ENCODE assay signal across 14 mouse cellular contexts in the genomic region with DNA sequence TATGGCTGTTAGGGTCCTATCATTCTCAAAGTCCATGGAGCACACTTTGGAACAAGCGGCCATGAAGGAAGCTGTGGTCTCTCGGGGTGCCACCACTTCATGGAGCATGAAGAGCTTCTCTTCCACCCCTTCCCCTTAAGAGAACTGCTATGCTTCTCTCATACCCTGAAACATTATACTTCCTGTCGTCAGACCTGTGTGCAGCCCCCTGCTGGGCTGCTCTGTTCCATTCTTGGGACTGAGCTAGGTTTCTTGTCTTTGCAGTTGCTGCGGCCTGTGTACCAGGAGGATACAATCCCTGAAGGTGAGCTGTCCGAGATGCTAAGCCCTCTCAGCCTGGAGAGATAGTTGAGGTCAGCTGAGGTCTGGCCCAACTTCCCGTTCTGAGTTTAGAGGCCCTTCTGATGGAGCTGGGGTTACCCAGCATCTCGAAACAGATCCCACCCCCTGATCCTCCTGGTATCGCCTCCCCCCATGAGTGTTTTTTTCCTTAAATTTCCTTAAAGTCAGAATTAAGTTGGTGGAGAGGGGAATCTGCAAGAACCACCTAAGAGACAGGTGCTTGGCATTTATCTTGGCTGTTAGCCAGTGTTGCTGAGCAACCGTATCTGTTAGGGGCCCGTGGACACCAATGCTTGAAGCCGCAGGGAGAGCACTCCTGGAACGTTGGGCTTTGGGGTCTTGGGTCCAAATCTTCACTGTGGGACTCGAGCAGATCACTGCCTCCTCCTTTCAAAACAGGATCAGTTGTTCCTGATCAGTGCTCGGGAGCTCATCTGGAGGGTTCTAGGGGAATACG.
DNase-seq lines count a peak whose midpoint lies in the region; ATAC-seq and TF ChIP-seq lines count a peak whose summit lies in the region.
"Had no signal": no experiment of that assay in that cellular context is flagged by ENCODE, and none has a peak within 500 bp of the region (broad histone marks: within the 10 kb centered on the region; RNA-seq: fewer than 3 reads in every experiment).

No protein-coding gene starts in this region.

- 0 out of 2 replicates have a peak overlapping the region, but pooled peaks have one; percentile 10 for H3K27ac ChIP-seq in forebrain, embryonic 12.5 days
- no peak overlapping the region for H3K27ac ChIP-seq in forebrain, postnatal 0 days (ENCODE audit: low read depth, low read length)
- H3K27ac ChIP-seq in hindbrain, embryonic 13.5 days = peak overlapping the region; percentile 30; the same call in 1 of the 2 replicates
- H3K27ac ChIP-seq in hindbrain, embryonic 14.5 days = no peak overlapping the region
- peak overlapping the region; percentile 90 for H3K27ac ChIP-seq in embryonic facial prominence, embryonic 15.5 days (replicated peaks)
- no peak overlapping the region for H3K27ac ChIP-seq in kidney, embryonic 16.5 days (ENCODE audit: low read length)

- H3K36me3 ChIP-seq in forebrain, embryonic 12.5 days (replicated peaks) = peaks cover 20% of the 10 kb centered on the region
- H3K36me3 ChIP-seq in forebrain, postnatal 0 days (ENCODE audit: insufficient read depth) = no peaks in the 10 kb centered on the region
- H3K36me3 ChIP-seq in hindbrain, embryonic 13.5 days = no peaks in the 10 kb centered on the region
- H3K36me3 ChIP-seq in hindbrain, embryonic 14.5 days (replicated peaks; ENCODE audit: control insufficient read depth, insufficient read depth) = no peaks in the 10 kb centered on the region
- H3K36me3 ChIP-seq in embryonic facial prominence, embryonic 15.5 days = no peaks in the 10 kb centered on the region
- H3K36me3 ChIP-seq in kidney, embryonic 16.5 days (ENCODE audit: insufficient read depth, low read length) = no peaks in the 10 kb centered on the region

- H3K27me3 ChIP-seq in forebrain, embryonic 12.5 days = no peaks in the 10 kb centered on the region
- H3K27me3 ChIP-seq in forebrain, postnatal 0 days (ENCODE audit: insufficient read depth, low read length) = no peaks in the 10 kb centered on the region
- no peaks in the 10 kb centered on the region for H3K27me3 ChIP-seq in hindbrain, embryonic 13.5 days
- H3K27me3 ChIP-seq in hindbrain, embryonic 14.5 days (ENCODE audit: control insufficient read depth, insufficient read depth, low read length) = no peaks in the 10 kb centered on the region
- no peaks in the 10 kb centered on the region for H3K27me3 ChIP-seq in embryonic facial prominence, embryonic 15.5 days
- no peaks in the 10 kb centered on the region for H3K27me3 ChIP-seq in kidney, embryonic 16.5 days (ENCODE audit: insufficient read depth, low read length)

- no peaks in the 10 kb centered on the region for H3K9me3 ChIP-seq in forebrain, embryonic 12.5 days
- no peaks in the 10 kb centered on the region for H3K9me3 ChIP-seq in forebrain, postnatal 0 days (ENCODE audit: low read length)
- H3K9me3 ChIP-seq in hindbrain, embryonic 13.5 days = no peaks in the 10 kb centered on the region
- no peaks in the 10 kb centered on the region for H3K9me3 ChIP-seq in hindbrain, embryonic 14.5 days (ENCODE audit: control insufficient read depth, low read length)
- H3K9me3 ChIP-seq in embryonic facial prominence, embryonic 15.5 days (replicated peaks) = no peaks in the 10 kb centered on the region
- no peaks in the 10 kb centered on the region for H3K9me3 ChIP-seq in kidney, embryonic 16.5 days (ENCODE audit: low read length)

- peaks cover 36% of the 10 kb centered on the region for H3K4me1 ChIP-seq in forebrain, embryonic 12.5 days
- H3K4me1 ChIP-seq in forebrain, postnatal 0 days (ENCODE audit: insufficient read depth) = peaks cover 9% of the 10 kb centered on the region; the same call in 1 of the 2 replicates
- H3K4me1 ChIP-seq in hindbrain, embryonic 13.5 days (replicated peaks) = peaks cover 68% of the 10 kb centered on the region
- H3K4me1 ChIP-seq in hindbrain, embryonic 14.5 days (replicated peaks; ENCODE audit: control insufficient read depth, insufficient read depth, low read length) = peaks cover 23% of the 10 kb centered on the region
- peaks cover 77% of the 10 kb centered on the region for H3K4me1 ChIP-seq in embryonic facial prominence, embryonic 15.5 days
- peaks cover 57% of the 10 kb centered on the region for H3K4me1 ChIP-seq in kidney, embryonic 16.5 days (ENCODE audit: insufficient read depth, low read length)

- TF ChIP-seq CTCF in forebrain, postnatal 0 days (IDR thresholded peaks at IDR 0.05; ENCODE audit: low read depth) = no peak

- intact Hi-C loops in left cerebral cortex, postnatal 4 days (cut with DNase I) = no loop called here

- H3K4me3 ChIP-seq in forebrain, embryonic 12.5 days (replicated peaks) = no peak overlapping the region
- H3K4me3 ChIP-seq in forebrain, postnatal 0 days (ENCODE audit: low read depth, low read length) = no peak overlapping the region
- H3K4me3 ChIP-seq in hindbrain, embryonic 13.5 days = no peak overlapping the region
- H3K4me3 ChIP-seq in hindbrain, embryonic 14.5 days (replicated peaks; ENCODE audit: low read length) = no peak overlapping the region
- H3K4me3 ChIP-seq in embryonic facial prominence, embryonic 15.5 days (replicated peaks) = no peak overlapping the region
- H3K4me3 ChIP-seq in kidney, embryonic 16.5 days (ENCODE audit: low read length) = no peak overlapping the region

- H3K4me2 ChIP-seq in forebrain, embryonic 12.5 days = no peak overlapping the region
- no peak overlapping the region for H3K4me2 ChIP-seq in forebrain, postnatal 0 days (ENCODE audit: low read depth)
- H3K4me2 ChIP-seq in hindbrain, embryonic 13.5 days = no peak overlapping the region
- no peak overlapping the region for H3K4me2 ChIP-seq in hindbrain, embryonic 14.5 days (replicated peaks)
- H3K4me2 ChIP-seq in embryonic facial prominence, embryonic 15.5 days (replicated peaks) = no peak overlapping the region
- no peak overlapping the region for H3K4me2 ChIP-seq in kidney, embryonic 16.5 days (replicated peaks; ENCODE audit: low read depth, low read length)

- 82% methylated on average over 15 of the region's 15 CpGs for WGBS in forebrain, embryonic 12.5 days
- 65% methylated on average over 15 of the region's 15 CpGs for WGBS in forebrain, postnatal 0 days
- 72% methylated on average over 15 of the region's 15 CpGs for WGBS in hindbrain, embryonic 13.5 days
- 74% methylated on average over 15 of the region's 15 CpGs for WGBS in hindbrain, embryonic 14.5 days
- WGBS in embryonic facial prominence, embryonic 15.5 days = 59% methylated on average over 15 of the region's 15 CpGs
- 63% methylated on average over 15 of the region's 15 CpGs for WGBS in kidney, embryonic 16.5 days

- no peak overlapping the region for H3K9ac ChIP-seq in forebrain, embryonic 12.5 days
- no peak overlapping the region for H3K9ac ChIP-seq in forebrain, postnatal 0 days
- H3K9ac ChIP-seq in hindbrain, embryonic 13.5 days = no peak overlapping the region
- H3K9ac ChIP-seq in hindbrain, embryonic 14.5 days = no peak overlapping the region
- H3K9ac ChIP-seq in embryonic facial prominence, embryonic 15.5 days = no peak overlapping the region
- H3K9ac ChIP-seq in kidney, embryonic 16.5 days (replicated peaks; ENCODE audit: low read length) = no peak overlapping the region

- ATAC-seq in forebrain, embryonic 12.5 days (ENCODE audit: low FRiP score) = no peak
- ATAC-seq in forebrain, postnatal 0 days = no peak
- no peak for ATAC-seq in hindbrain, embryonic 13.5 days (ENCODE audit: low FRiP score)
- ATAC-seq in hindbrain, embryonic 14.5 days (ENCODE audit: low FRiP score) = no peak
- no peak for ATAC-seq in embryonic facial prominence, embryonic 15.5 days (ENCODE audit: insufficient number of reproducible peaks, low FRiP score, low TSS enrichment, low read depth)
- 0 out of 2 replicates have a peak, but pooled peaks have one; percentile 16 for ATAC-seq in megakaryocyte, adult 5-6 weeks (ENCODE audit: poor library complexity, severe bottlenecking)
- ATAC-seq in kidney, embryonic 16.5 days (ENCODE audit: low FRiP score, low TSS enrichment) = no peak
- ATAC-seq: forebrain, embryonic 16.5 days had no signal

- DNase-seq in forebrain, postnatal 0 days = no peak
- no peak for DNase-seq in hindbrain, embryonic 14.5 days (ENCODE audit: low spot score)
- DNase-seq in left cerebral cortex, postnatal 4 days = no peak
- DNase-seq: cerebellum, adult 18-20 months; kidney, adult 9 months; layer of hippocampus, adult 9-11 months; midbrain, embryonic 14.5 days; right cerebral cortex, postnatal 25 days had no signal

Comparison
In these comparisons a context has a peak if more than half of its experiments do, and no peak if none do; other contexts are left out.
1. H3K27ac ChIP-seq: peak in forebrain, embryonic 12.5 days (single experiment), hindbrain, embryonic 13.5 days (single experiment) and embryonic facial prominence, embryonic 15.5 days (single experiment); none in forebrain, postnatal 0 days (single experiment), hindbrain, embryonic 14.5 days (single experiment) and kidney, embryonic 16.5 days (single experiment).